Mouse (Mus musculus) kidney, postnatal 25 days (tissue): ENCODE results near the gene Smug1.

Experiments used
- DNase-seq, 2 experiments: peaks; one replicate each; pipeline ENCODE4 v3.0.0; 2021; ENCODE audit warnings: mixed read lengths in 2 of 2

Smug1 gene

GRCm38 (mm10) chr15:103176874-103177421, 10.1 kb upstream of the Smug1 start:
- peak; percentile 96 to 98 for DNase-seq

GRCm38 (mm10) chr15:103173251-103173650, 6.4 kb upstream of the Smug1 start:
- peak; percentile 53 to 71 for DNase-seq

- DNase-seq = peak; percentile 80 to 82
Observed at GRCm38 (mm10) chr15:103172537-103172936, 5.6 kb upstream of the Smug1 start.

GRCm38 (mm10) chr15:103171276-103171675, 4.4 kb upstream of the Smug1 start:
- peak; percentile 83 to 89 for DNase-seq

- DNase-seq = peak in 1 of 2 experiments; percentile 46
Observed at GRCm38 (mm10) chr15:103170316-103170679, 3.4 kb upstream of the Smug1 start.

GRCm38 (mm10) chr15:103169612-103170315, 2.9 kb upstream of the Smug1 start:
- DNase-seq = no peak

- DNase-seq = peak; percentile 43 to 45
Observed at GRCm38 (mm10) chr15:103168801-103169611, 2.1 kb upstream of the Smug1 start.

GRCm38 (mm10) chr15:103167786-103168185, 894 bp upstream of the Smug1 start:
- DNase-seq = no peak

GRCm38 (mm10) chr15:103165924-103166323, 968 bp downstream of the Smug1 start:
- DNase-seq = no peak

- peak; percentile 90 to 93 for DNase-seq
Observed at GRCm38 (mm10) chr15:103165379-103165778, 1.5 kb downstream of the Smug1 start.

- DNase-seq = peak; percentile 93 to 95
Observed at GRCm38 (mm10) chr15:103163182-103163919, 3.5 kb downstream of the Smug1 start.

- no peak for DNase-seq
Observed at GRCm38 (mm10) chr15:103157585-103157984, 9.3 kb downstream of the Smug1 start.

GRCm38 (mm10) chr15:103156890-103157289, 10.0 kb downstream of the Smug1 start:
- DNase-seq = no peak

GRCm38 (mm10) chr15:103155366-103156321, 11.2 kb downstream of the Smug1 start:
- no peak for DNase-seq

- DNase-seq = no peak
Observed at GRCm38 (mm10) chr15:103152890-103153610, 13.8 kb downstream of the Smug1 start.

GRCm38 (mm10) chr15:103152371-103152770, 14.5 kb downstream of the Smug1 start:
- DNase-seq = no peak

- peak; percentile 54 to 67 for DNase-seq
Observed at GRCm38 (mm10) chr15:103147779-103148178, 19.1 kb downstream of the Smug1 start.

- DNase-seq = no peak
Observed at GRCm38 (mm10) chr15:103147422-103147690, 19.5 kb downstream of the Smug1 start.

GRCm38 (mm10) chr15:103146627-103147421, 20.1 kb downstream of the Smug1 start:
- DNase-seq = peak; percentile 43 to 56

GRCm38 (mm10) chr15:103145635-103146299, 21.1 kb downstream of the Smug1 start:
- no peak for DNase-seq
